Mouse (Mus musculus): ENCODE data around the gene Msmp.
"Not testable (repeated sequence)": the region's sequence is repeated elsewhere in the genome, so short reads cannot be mapped to it uniquely, and the experiment has no call there.

DNA sequence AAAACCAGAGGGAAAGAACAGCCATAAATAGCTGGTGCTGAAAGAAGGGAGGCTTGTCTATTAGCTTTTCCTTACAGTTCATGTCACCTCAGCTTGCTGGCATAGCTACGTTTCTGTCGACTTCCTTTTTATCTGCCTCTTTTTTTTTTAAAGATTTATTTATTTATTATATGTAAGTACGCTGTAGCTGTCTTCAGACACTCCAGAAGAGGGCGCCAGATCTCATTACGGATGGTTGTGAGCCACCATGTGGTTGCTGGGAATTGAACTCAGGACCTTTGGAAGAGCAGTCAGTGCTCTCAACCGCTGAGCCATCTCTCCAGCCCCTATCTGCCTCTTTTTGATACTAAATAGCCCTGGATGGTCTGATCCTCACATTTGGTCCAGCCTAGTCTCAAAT is 32.4 kb downstream of the Msmp start:
- TF ChIP-seq ZC3H11A (IDR thresholded peaks at IDR 0.05; ENCODE audit: borderline replicate concordance, low read depth, low read length); CHD2 (IDR thresholded peaks at IDR 0.05; ENCODE audit: low read depth, low read length); HCFC1 (IDR thresholded peaks at IDR 0.05; ENCODE audit: borderline replicate concordance, insufficient read depth, low read length); MAFK (IDR thresholded peaks at IDR 0.05; ENCODE audit: insufficient read depth, low read depth, low read length): not testable (repeated sequence)

Measured in ES-E14 (cell line).